8 mouse cellular contexts compared by ENCODE assay signal in genomic region chr5:92127141-92127625, GRCm38 (mm10). TPM values are rescaled to one million over a fixed set of nuclear protein-coding genes. Genes with fewer than 3 reads are reported as not detected.
A peak's percentile ranks its signal among the peaks of the same experiment; 100 is the strongest.
DNase-seq lines count a peak whose midpoint lies in the region; ATAC-seq and TF ChIP-seq lines count a peak whose summit lies in the region.

No protein-coding gene starts in this region.

- peak; percentile 25; the same call in 1 of the 2 replicates for ATAC-seq in embryonic facial prominence, embryonic 15.5 days (ENCODE audit: insufficient number of reproducible peaks, low FRiP score, low TSS enrichment, low read depth)
- peak; percentile 84 for ATAC-seq in liver, embryonic 16.5 days (ENCODE audit: low read depth)

- peaks cover 25% of the 10 kb centered on the region for H3K4me1 ChIP-seq in heart, embryonic 10.5 days
- peaks cover 30% of the 10 kb centered on the region for H3K4me1 ChIP-seq in embryonic facial prominence, embryonic 15.5 days
- H3K4me1 ChIP-seq in liver, embryonic 16.5 days (ENCODE audit: control insufficient read depth, low read depth, low read length), result peaks cover 38% of the 10 kb centered on the region

- no peaks in the 10 kb centered on the region for H3K9me3 ChIP-seq in heart, embryonic 10.5 days
- H3K9me3 ChIP-seq in embryonic facial prominence, embryonic 15.5 days (replicated peaks), result no peaks in the 10 kb centered on the region
- no peaks in the 10 kb centered on the region for H3K9me3 ChIP-seq in liver, embryonic 16.5 days (replicated peaks; ENCODE audit: control insufficient read depth, low read length)

- no peak overlapping the region for H3K4me3 ChIP-seq in heart, embryonic 10.5 days
- no peak overlapping the region for H3K4me3 ChIP-seq in C2C12 (ENCODE audit: insufficient read depth, poor library complexity, severe bottlenecking)
- no peak overlapping the region for H3K4me3 ChIP-seq in embryonic facial prominence, embryonic 15.5 days (replicated peaks)
- peak overlapping the region; percentile 70 for H3K4me3 ChIP-seq in liver, embryonic 16.5 days (ENCODE audit: low read depth, low read length)

- peaks cover 3% of the 10 kb centered on the region for H3K79me3 ChIP-seq in C2C12 (ENCODE audit: low read depth)

- intact Hi-C loops in heart, postnatal 14 days (cut with DNase I), result no loop called here
- intact Hi-C loops in left cerebral cortex, postnatal 14 days (cut with DNase I), result no loop called here

- peak overlapping the region; percentile 30 for H3K4me2 ChIP-seq in embryonic facial prominence, embryonic 15.5 days (replicated peaks)
- peak overlapping the region; percentile 67 for H3K4me2 ChIP-seq in liver, embryonic 16.5 days (ENCODE audit: low read depth, low read length)

- WGBS in heart, embryonic 10.5 days, result 62% methylated on average over 9 of the region's 9 CpGs
- 41% methylated on average over 9 of the region's 9 CpGs for WGBS in embryonic facial prominence, embryonic 15.5 days
- 20% methylated on average over 9 of the region's 9 CpGs for WGBS in liver, embryonic 16.5 days (ENCODE audit: insufficient replicate concordance)

- no peaks in the 10 kb centered on the region for H3K27me3 ChIP-seq in heart, embryonic 10.5 days (ENCODE audit: insufficient read depth, poor library complexity, severe bottlenecking)
- no peaks in the 10 kb centered on the region for H3K27me3 ChIP-seq in C2C12 (ENCODE audit: control insufficient read depth, insufficient read depth, insufficient read length)
- H3K27me3 ChIP-seq in embryonic facial prominence, embryonic 15.5 days, result no peaks in the 10 kb centered on the region
- no peaks in the 10 kb centered on the region for H3K27me3 ChIP-seq in liver, embryonic 16.5 days (ENCODE audit: control insufficient read depth, insufficient read depth, low read depth, low read length)

- H3K79me2 ChIP-seq in C2C12 (ENCODE audit: control insufficient read depth, insufficient read depth), result no peaks in the 10 kb centered on the region

- peak; percentile 86 for DNase-seq in heart, embryonic 10.5 days (ENCODE audit: low spot score)
- DNase-seq in heart, postnatal 14 days, result no peak
- DNase-seq in left cerebral cortex, postnatal 14 days (ENCODE audit: low spot score in 2 of 2), result no peak
- DNase-seq in lung, postnatal 25 days (ENCODE audit: low spot score), result no peak
- DNase-seq in cerebellum, adult 9-10 months, result no peak

- H3K27ac ChIP-seq in heart, embryonic 10.5 days, result peak overlapping the region; percentile 80
- peak overlapping the region; percentile 86 for H3K27ac ChIP-seq in embryonic facial prominence, embryonic 15.5 days (replicated peaks)
- H3K27ac ChIP-seq in liver, embryonic 16.5 days (ENCODE audit: low read length), result peak overlapping the region; percentile 96

- no peak overlapping the region for H3K9ac ChIP-seq in embryonic facial prominence, embryonic 15.5 days
- peak overlapping the region; percentile 79 for H3K9ac ChIP-seq in liver, embryonic 16.5 days (ENCODE audit: low read depth, low read length)

- H3K36me3 ChIP-seq in heart, embryonic 10.5 days, result peaks cover 9% of the 10 kb centered on the region; the same call in 1 of the 2 replicates
- H3K36me3 ChIP-seq in C2C12 (ENCODE audit: control insufficient read depth, insufficient read depth), result no peaks in the 10 kb centered on the region
- H3K36me3 ChIP-seq in embryonic facial prominence, embryonic 15.5 days, result no peaks in the 10 kb centered on the region
- peaks cover 5% of the 10 kb centered on the region for H3K36me3 ChIP-seq in liver, embryonic 16.5 days (ENCODE audit: control insufficient read depth, insufficient read depth)

- TF ChIP-seq CTCF in C2C12 (IDR thresholded peaks at IDR 0.05; ENCODE audit: control insufficient read depth, insufficient read depth, insufficient read length), result no peak

- peak overlapping the region; percentile 41 for H3ac ChIP-seq in C2C12 (ENCODE audit: control insufficient read depth, insufficient read length, low read depth)

TF ChIP-seq in C2C12, 6 proteins besides CTCF, POLR2A, EP300 and RAD21:
- TF ChIP-seq MAX (IDR thresholded peaks at IDR 0.05) (no peak), MYOG (IDR thresholded peaks at IDR 0.05; ENCODE audit: control insufficient read depth, extremely low read depth, insufficient read length) (no peak), MYOD1 (IDR thresholded peaks at IDR 0.05; ENCODE audit: control insufficient read depth, insufficient read length, low read depth) (no peak), CEBPB (IDR thresholded peaks at IDR 0.05; ENCODE audit: low read depth) (no peak), USF1 (IDR thresholded peaks at IDR 0.05; ENCODE audit: low read depth) (no peak), FOSL1 (IDR thresholded peaks at IDR 0.05; ENCODE audit: insufficient read depth, low read length, poor library complexity, severe bottlenecking) (no peak)

RNA-seq across cellular contexts. Expression of gene Uso1, which starts 10.6 kb away (rescaled TPM):
- polyA plus RNA-seq in heart, embryonic 10.5 days (2016; fragmentation: Nextera tagmentation; extraction: Ambion mirVana), result 40.4 and 48.9 TPM in 2 replicates
- 10 to 100 TPM; 36.8 to 38.2 TPM for total RNA-seq in heart, postnatal 14 days (2021)
- polyA plus RNA-seq in C2C12 (2012; fragmentation: generic; extraction: Trizol), result 27.3 TPM
- 49.9 and 50.0 TPM in 2 replicates for polyA plus RNA-seq in embryonic facial prominence, embryonic 15.5 days (2015; fragmentation: Nextera tagmentation; extraction: Ambion mirVana)
- 19.3 and 19.4 TPM in 2 replicates for polyA plus RNA-seq in liver, embryonic 16.5 days (2015; fragmentation: Nextera tagmentation; extraction: Ambion mirVana)
- total RNA-seq in left cerebral cortex, postnatal 14 days (2021), result 10 to 100 TPM; 65.8 to 66.1 TPM

RNA-seq across cellular contexts. Expression of gene G3bp2, which starts 43.7 kb away (rescaled TPM):
- polyA plus RNA-seq in heart, embryonic 10.5 days (2016; fragmentation: Nextera tagmentation; extraction: Ambion mirVana), result 207 and 210 TPM in 2 replicates
- 10 to 100 TPM; 69.1 to 70.7 TPM for total RNA-seq in heart, postnatal 14 days (2021)
- polyA plus RNA-seq in C2C12 (2012; fragmentation: generic; extraction: Trizol), result 39.1 TPM
- polyA plus RNA-seq in embryonic facial prominence, embryonic 15.5 days (2015; fragmentation: Nextera tagmentation; extraction: Ambion mirVana), result 144 and 151 TPM in 2 replicates
- polyA plus RNA-seq in liver, embryonic 16.5 days (2015; fragmentation: Nextera tagmentation; extraction: Ambion mirVana), result 40.0 and 40.4 TPM in 2 replicates
- total RNA-seq in left cerebral cortex, postnatal 14 days (2021), result 100 to 1,000 TPM; 176 to 179 TPM
